Mouse (Mus musculus) hindbrain, embryonic 11.5 days (tissue): Measurements from ENCODE around the gene Hnrnpa3. TPM values are rescaled to one million over a fixed set of nuclear protein-coding genes. Genes with fewer than 3 reads are reported as not detected.
A peak's percentile ranks its signal among the peaks of the same experiment; 100 is the strongest.

Experiments
- ATAC-seq: fragments of 200-750 bp; cut with Nextera tagmentation; 2 replicates; pipeline ENCODE4 v1.8.0; 2017; ENCODE audit warnings: mild to moderate bottlenecking, moderate TSS enrichment, moderate library complexity; ENCODE audit not compliant: low FRiP score
- DNase-seq: peaks from one replicate; pipeline ENCODE4 v3.0.0-alpha.2; 2015; ENCODE audit warnings: low spot score
- H3K27ac ChIP-seq: fragments of 300-500 bp; sonication (generic); 2 replicates; pipeline ENCODE4 v1.5.1; 2014; ENCODE audit warnings: mild to moderate bottlenecking, low read depth, low read length
- H3K27me3 ChIP-seq: fragments of 300-500 bp; sonication (generic); 2 replicates; pipeline ENCODE4 v1.6.1; 2014; ENCODE audit warnings: mild to moderate bottlenecking, low read length, moderate library complexity, mixed read lengths; ENCODE audit not compliant: control insufficient read depth, insufficient read depth
- H3K36me3 ChIP-seq: fragments of 300-500 bp; sonication (generic); 2 replicates; pipeline ENCODE4 v1.6.1; 2014; ENCODE audit warnings: mild to moderate bottlenecking, low read length, moderate library complexity, mixed read lengths; ENCODE audit not compliant: control insufficient read depth, insufficient read depth
- H3K4me1 ChIP-seq: fragments of 300-500 bp; sonication (generic); replicated peaks from 2 replicates; pipeline ENCODE4 v1.6.1; 2014; ENCODE audit warnings: low read length, mixed read lengths; ENCODE audit not compliant: control insufficient read depth, insufficient read depth
- H3K4me2 ChIP-seq: fragments of 300-500 bp; sonication (generic); replicated peaks from 2 replicates; pipeline ENCODE4 v1.6.1; 2014; ENCODE audit warnings: mild to moderate bottlenecking, low read depth, low read length
- H3K4me3 ChIP-seq: fragments of 300-500 bp; sonication (generic); 2 replicates; pipeline ENCODE4 v1.5.1; 2014; ENCODE audit warnings: low read depth, low read length
- H3K9ac ChIP-seq: fragments of 300-500 bp; sonication (generic); 2 replicates; pipeline ENCODE4 v1.6.1; 2014; ENCODE audit warnings: low read depth, low read length
- H3K9me3 ChIP-seq: fragments of 300-500 bp; sonication (generic); 2 replicates; pipeline ENCODE4 v1.6.1; 2016; ENCODE audit warnings: low read length; ENCODE audit not compliant: control insufficient read depth
- WGBS: fragments of 180-500 bp; shearing (Covaris S2); extraction: QIAGEN DNeasy Blood & Tissue Kit; methylation state at CpG from one replicate; pipeline ENCODE4 v1.1.7; 2014; 5-methylcytosine and 5-hydroxymethylcytosine counted together
- polyA plus RNA-seq: library from polyadenylated mRNA; unstranded; fragments of >200 nt; fragmentation: Nextera tagmentation; extraction: Ambion mirVana; gene quantifications from 2 replicates; pipeline ENCODE4 v1.2.1, GENCODE M21; 2014

Gene Hnrnpa3
- polyA plus RNA-seq, 1 experiment from 2014 or later = 304 TPM

- no peak overlapping the region for H3K9ac ChIP-seq
- H3K4me1 ChIP-seq = no peaks in the 10 kb centered on the region
- no peak overlapping the region for H3K4me3 ChIP-seq
- DNase-seq (no peak), ATAC-seq (no peak)
- no peak overlapping the region for H3K4me2 ChIP-seq
- 88% methylated on average over 8 of the region's 8 CpGs for WGBS
- H3K27me3 ChIP-seq = no peaks in the 10 kb centered on the region
- H3K9me3 ChIP-seq = no peaks in the 10 kb centered on the region
- H3K36me3 ChIP-seq = no peaks in the 10 kb centered on the region
- no peak overlapping the region for H3K27ac ChIP-seq
Observed at GRCm38 (mm10) chr2:75642795-75643550, 16.1 kb upstream of the Hnrnpa3 start.

- no peak for ATAC-seq
Observed at GRCm38 (mm10) chr2:75643950-75644349, 15.1 kb upstream of the Hnrnpa3 start.

GRCm38 (mm10) chr2:75645251-75645650 lies 13.8 kb upstream of the Hnrnpa3 start:
- no peak for ATAC-seq
- H3K9me3 ChIP-seq = no peaks in the 10 kb centered on the region
- no peak for DNase-seq
- H3K4me3 ChIP-seq = no peak overlapping the region
- no peaks in the 10 kb centered on the region for H3K36me3 ChIP-seq
- H3K27me3 ChIP-seq = no peaks in the 10 kb centered on the region
- no peak overlapping the region for H3K9ac ChIP-seq
- no peak overlapping the region for H3K27ac ChIP-seq
- no peaks in the 10 kb centered on the region for H3K4me1 ChIP-seq
- 96% methylated on average over 12 of the region's 12 CpGs for WGBS
- no peak overlapping the region for H3K4me2 ChIP-seq

More at GRCm38 (mm10) chr2:75643950-75644349, 15.1 kb upstream of the Hnrnpa3 start:
- no peak for DNase-seq
- H3K27ac ChIP-seq = no peak overlapping the region
- no peaks in the 10 kb centered on the region for H3K9me3 ChIP-seq
- no peak overlapping the region for H3K4me2 ChIP-seq
- no peak overlapping the region for H3K9ac ChIP-seq
- H3K27me3 ChIP-seq = no peaks in the 10 kb centered on the region
- H3K36me3 ChIP-seq = no peaks in the 10 kb centered on the region
- no peak overlapping the region for H3K4me3 ChIP-seq
- WGBS = 85% methylated on average over 6 of the region's 6 CpGs
- no peaks in the 10 kb centered on the region for H3K4me1 ChIP-seq

GRCm38 (mm10) chr2:75650437-75650836 lies 8.6 kb upstream of the Hnrnpa3 start:
- Histone ChIP-seq H3K4me3 (no peak overlapping the region), H3K27ac (no peak overlapping the region), H3K4me1 (no peaks in the 10 kb centered on the region), H3K4me2 (no peak overlapping the region), H3K9me3 (no peaks in the 10 kb centered on the region), H3K36me3 (no peaks in the 10 kb centered on the region), H3K9ac (no peak overlapping the region), H3K27me3 (no peaks in the 10 kb centered on the region)
- no peak for ATAC-seq
- DNase-seq = no peak
- WGBS = 97% methylated on average over 1 of the region's 1 CpGs

GRCm38 (mm10) chr2:75653150-75653549 lies 5.9 kb upstream of the Hnrnpa3 start:
- Histone ChIP-seq H3K27me3 (no peaks in the 10 kb centered on the region), H3K9ac (no peak overlapping the region), H3K4me3 (no peak overlapping the region), H3K36me3 (no peaks in the 10 kb centered on the region), H3K4me2 (no peak overlapping the region), H3K9me3 (no peaks in the 10 kb centered on the region), H3K27ac (no peak overlapping the region), H3K4me1 (no peaks in the 10 kb centered on the region; the same call in 1 of the 2 replicates)
- DNase-seq (no peak), ATAC-seq (no peak)

- no peaks in the 10 kb centered on the region for H3K27me3 ChIP-seq
- no peaks in the 10 kb centered on the region for H3K36me3 ChIP-seq
- H3K9ac ChIP-seq = no peak overlapping the region
- H3K9me3 ChIP-seq = no peaks in the 10 kb centered on the region
- 93% methylated on average over 1 of the region's 1 CpGs for WGBS
- no peak overlapping the region for H3K4me2 ChIP-seq
- DNase-seq (no peak), ATAC-seq (no peak)
- H3K4me3 ChIP-seq = no peak overlapping the region
- no peak overlapping the region for H3K27ac ChIP-seq
- no peaks in the 10 kb centered on the region; the same call in 1 of the 2 replicates for H3K4me1 ChIP-seq
Observed at GRCm38 (mm10) chr2:75654679-75655078, 4.4 kb upstream of the Hnrnpa3 start.

GRCm38 (mm10) chr2:75656924-75657323 lies 2.1 kb upstream of the Hnrnpa3 start:
- no peaks in the 10 kb centered on the region for H3K36me3 ChIP-seq
- DNase-seq (no peak), ATAC-seq (no peak)
- H3K4me2 ChIP-seq = no peak overlapping the region
- H3K4me3 ChIP-seq = no peak overlapping the region
- no peak overlapping the region for H3K27ac ChIP-seq
- no peaks in the 10 kb centered on the region for H3K9me3 ChIP-seq
- 91% methylated on average over 5 of the region's 5 CpGs for WGBS
- H3K4me1 ChIP-seq = peaks cover 3% of the 10 kb centered on the region; the same call in 1 of the 2 replicates
- H3K27me3 ChIP-seq = no peaks in the 10 kb centered on the region
- H3K9ac ChIP-seq = no peak overlapping the region

GRCm38 (mm10) chr2:75657907-75658691 lies 962 bp upstream of the Hnrnpa3 start:
- WGBS = 3% methylated on average over 18 of the region's 18 CpGs
- DNase-seq (peak; percentile 67), ATAC-seq (0 out of 2 replicates have a peak, but pooled peaks have one; percentile 9)
- Histone ChIP-seq H3K27ac (peak overlapping the region; percentile 98), H3K4me1 (peaks cover 3% of the 10 kb centered on the region; the same call in 1 of the 2 replicates), H3K36me3 (peaks cover 7% of the 10 kb centered on the region), H3K4me2 (peak overlapping the region; percentile 43), H3K27me3 (no peaks in the 10 kb centered on the region), H3K9ac (peak overlapping the region; percentile 92), H3K9me3 (no peaks in the 10 kb centered on the region), H3K4me3 (peak overlapping the region; percentile 95)
